Mouse (Mus musculus) spleen, adult 2 months (tissue): Measurements from ENCODE around the gene Rgl2. TPM values are rescaled to one million over a fixed set of nuclear protein-coding genes. Genes with fewer than 3 reads are reported as not detected.

Experiments
- DNase-seq, 2 experiments: peaks; one replicate each; pipeline versions ENCODE4 v3.0.0 to v3.0.0-alpha.2; 2012 to 2021; ENCODE audit warnings: low spot score in 2 of 2, low read depth in 1 of 2
- H3K27ac ChIP-seq: fragments of 200-500 bp; 2 replicates; pipeline ENCODE4 v1.5.1; 2012; ENCODE audit warnings: low read length, inconsistent platforms; ENCODE audit not compliant: insufficient read depth
- H3K27me3 ChIP-seq: fragments of 200-500 bp; 2 replicates; pipeline ENCODE4 v1.6.1; 2012; ENCODE audit warnings: mild to moderate bottlenecking, moderate library complexity, low read length, inconsistent platforms; ENCODE audit not compliant: control insufficient read depth, insufficient read depth
- H3K36me3 ChIP-seq: fragments of 200-500 bp; 2 replicates; pipeline ENCODE4 v1.6.1; 2012; ENCODE audit warnings: mild to moderate bottlenecking, low read length, inconsistent platforms; ENCODE audit not compliant: control insufficient read depth, insufficient read depth
- H3K4me1 ChIP-seq: fragments of 200-500 bp; 2 replicates; pipeline ENCODE4 v1.6.1; 2011; ENCODE audit warnings: inconsistent platforms; ENCODE audit not compliant: control insufficient read depth, insufficient read depth, insufficient read length
- H3K4me3 ChIP-seq: fragments of 200-500 bp; 2 replicates; pipeline ENCODE4 v1.5.1; 2011; ENCODE audit warnings: mild to moderate bottlenecking, inconsistent platforms; ENCODE audit not compliant: insufficient read depth, insufficient read length; ENCODE audit errors: extremely low read depth
- CTCF ChIP-seq: fragments of 200-500 bp; IDR thresholded peaks from 2 replicates; pipeline ENCODE4 v1.5.1; 2011; ENCODE audit warnings: mild to moderate bottlenecking, inconsistent platforms; ENCODE audit not compliant: insufficient read depth, insufficient read length, insufficient replicate concordance; ENCODE audit errors: extremely low read depth
- POLR2A ChIP-seq: fragments of 200-500 bp; IDR thresholded peaks from 2 replicates; pipeline ENCODE4 v1.6.1; 2011; ENCODE audit warnings: low read depth, low read length, inconsistent platforms
- WGBS: fragments of 180-500 bp; shearing (Covaris S2); methylation state at CpG from one replicate; pipeline ENCODE4 v1.1.7; 2018; 5-methylcytosine and 5-hydroxymethylcytosine counted together
- polyA plus RNA-seq: library from polyadenylated mRNA; depleted of rRNA; stranded (reverse); fragments of >200 nt; gene quantifications from 2 replicates; pipeline ENCODE4 v1.2.3, GENCODE M21; 2012

The Rgl2 gene
- polyA plus RNA-seq, 1 experiment, result 234 TPM

DNA sequence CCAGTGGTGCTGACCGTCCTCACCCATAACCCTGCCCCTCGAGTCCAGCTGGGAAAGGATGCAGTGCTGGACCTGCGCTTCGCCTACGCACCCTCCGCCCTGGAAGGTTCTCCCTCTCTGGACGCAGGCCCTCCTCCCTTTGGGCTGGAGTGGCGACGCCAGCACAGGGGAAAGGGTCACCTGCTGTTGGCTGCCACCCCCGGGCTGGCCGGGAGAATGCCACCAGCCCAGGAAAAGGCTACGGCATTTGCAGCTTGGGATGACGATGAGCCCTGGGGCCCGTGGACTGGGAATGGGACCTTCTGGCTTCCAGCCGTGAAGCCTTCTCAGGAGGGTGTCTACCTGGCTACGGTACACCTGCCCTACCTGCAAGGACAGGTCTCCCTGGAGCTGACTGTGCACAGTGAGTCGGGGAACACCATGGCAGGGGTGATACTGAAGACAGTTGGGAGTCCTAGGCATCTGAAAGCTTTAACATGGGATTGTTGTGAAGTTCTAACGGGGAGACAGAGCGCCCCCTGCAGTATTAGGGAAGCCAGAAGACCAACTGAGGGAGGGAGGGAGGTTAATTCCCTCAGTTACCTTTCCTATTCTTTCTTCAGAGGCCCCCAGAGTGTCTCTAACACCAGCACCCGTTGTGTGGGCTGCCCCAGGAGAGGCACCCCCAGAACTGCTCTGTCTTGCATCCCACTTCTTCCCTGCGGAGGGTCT lies 3.8 kb upstream of the Rgl2 start:
- H3K4me1 ChIP-seq, result peaks cover 2% of the 10 kb centered on the region; the same call in 1 of the 2 replicates
- peaks cover 32% of the 10 kb centered on the region for H3K36me3 ChIP-seq
- no peak for DNase-seq

DNA sequence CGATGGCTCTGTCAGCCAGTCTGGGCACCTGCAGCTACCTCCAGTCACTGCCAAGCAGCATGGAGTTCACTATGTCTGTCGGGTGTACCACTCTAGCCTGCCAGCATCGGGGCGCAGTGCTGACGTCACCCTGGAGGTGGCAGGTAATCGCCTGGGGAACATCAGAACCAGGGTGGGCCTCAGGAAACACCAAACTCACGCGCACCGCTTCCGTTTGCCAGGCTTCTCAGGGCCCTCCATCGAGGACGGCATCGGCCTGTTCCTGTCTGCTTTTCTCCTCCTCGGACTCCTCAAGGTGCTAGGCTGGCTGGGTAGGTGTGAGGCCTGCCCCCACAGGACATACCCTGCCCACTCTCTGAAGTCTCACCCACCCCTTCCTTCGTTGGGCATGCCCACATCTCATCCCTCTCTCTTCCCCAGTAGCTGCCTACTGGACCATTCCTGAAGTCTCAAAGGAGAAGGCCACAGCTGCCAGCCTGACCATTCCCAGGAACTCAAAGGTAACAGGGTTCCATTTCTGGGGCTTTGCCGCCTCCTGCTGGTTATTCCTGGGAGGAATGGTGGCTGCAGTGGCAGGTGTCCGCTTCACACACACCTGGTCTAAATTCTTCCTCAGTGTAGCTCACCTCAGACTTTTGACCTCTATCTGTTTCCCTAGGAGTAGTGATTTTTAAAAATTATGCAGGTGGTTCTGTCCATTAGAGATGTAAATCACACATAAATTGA lies 3.0 kb upstream of the Rgl2 start:
- H3K36me3 ChIP-seq, result peaks cover 30% of the 10 kb centered on the region
- H3K4me3 ChIP-seq, result no peak overlapping the region
- no peak for DNase-seq
- WGBS, result 89% methylated on average over 17 of the region's 17 CpGs
- H3K4me1 ChIP-seq, result peaks cover 4% of the 10 kb centered on the region; the same call in 1 of the 2 replicates
- no peaks in the 10 kb centered on the region for H3K27me3 ChIP-seq
- no peak overlapping the region for H3K27ac ChIP-seq
- TF ChIP-seq CTCF, result 0 out of 2 replicates have a peak, but pooled peaks have one; percentile 6
- TF ChIP-seq POLR2A, result no peak

More for the DNA sequence above, 3.8 kb upstream of the Rgl2 start:
- no peak for TF ChIP-seq POLR2A
- Histone ChIP-seq H3K27ac (no peak overlapping the region), H3K4me3 (no peak overlapping the region), H3K27me3 (no peaks in the 10 kb centered on the region)
- WGBS, result 94% methylated on average over 21 of the region's 21 CpGs

DNA sequence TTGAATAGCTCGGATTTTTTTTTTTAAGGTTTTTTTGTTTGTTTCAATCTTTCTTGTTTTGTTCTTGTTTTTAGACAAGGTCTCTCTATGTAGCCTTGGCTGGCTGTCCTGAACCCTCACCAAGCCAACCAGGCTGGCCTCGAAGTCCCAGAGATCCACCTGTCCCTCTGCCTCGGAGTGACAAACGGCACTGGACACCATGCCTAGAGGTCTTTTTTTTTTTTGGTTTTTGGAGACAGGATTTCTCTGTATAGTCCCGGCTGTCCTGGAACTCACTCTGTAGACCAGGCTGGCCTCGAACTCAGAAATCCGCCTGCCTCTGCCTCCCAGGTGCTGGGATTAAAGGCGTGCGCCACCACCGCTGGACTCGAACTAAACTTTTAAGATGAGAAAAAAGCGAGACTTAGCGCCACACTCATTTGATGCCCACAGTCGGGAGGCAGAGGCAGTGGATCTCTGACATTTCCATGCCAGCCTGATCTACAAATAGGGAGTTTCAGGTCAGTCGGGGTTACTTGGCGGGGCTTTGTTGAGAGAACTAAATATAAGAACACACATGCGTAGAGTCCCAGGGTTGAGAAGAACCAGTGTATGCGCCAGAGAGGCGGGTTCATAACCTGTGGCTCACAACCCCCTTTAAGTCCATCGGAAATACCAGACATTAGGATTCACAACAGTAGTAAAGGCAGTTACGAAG lies 944 bp upstream of the Rgl2 start:
- Histone ChIP-seq H3K36me3 (peaks cover 37% of the 10 kb centered on the region), H3K4me3 (no peak overlapping the region), H3K27ac (no peak overlapping the region), H3K27me3 (no peaks in the 10 kb centered on the region), H3K4me1 (peaks cover 4% of the 10 kb centered on the region; the same call in 1 of the 2 replicates)
- 74% methylated on average over 21 of the region's 21 CpGs for WGBS
- DNase-seq, result no peak
- TF ChIP-seq POLR2A (no peak), CTCF (no peak)

DNA sequence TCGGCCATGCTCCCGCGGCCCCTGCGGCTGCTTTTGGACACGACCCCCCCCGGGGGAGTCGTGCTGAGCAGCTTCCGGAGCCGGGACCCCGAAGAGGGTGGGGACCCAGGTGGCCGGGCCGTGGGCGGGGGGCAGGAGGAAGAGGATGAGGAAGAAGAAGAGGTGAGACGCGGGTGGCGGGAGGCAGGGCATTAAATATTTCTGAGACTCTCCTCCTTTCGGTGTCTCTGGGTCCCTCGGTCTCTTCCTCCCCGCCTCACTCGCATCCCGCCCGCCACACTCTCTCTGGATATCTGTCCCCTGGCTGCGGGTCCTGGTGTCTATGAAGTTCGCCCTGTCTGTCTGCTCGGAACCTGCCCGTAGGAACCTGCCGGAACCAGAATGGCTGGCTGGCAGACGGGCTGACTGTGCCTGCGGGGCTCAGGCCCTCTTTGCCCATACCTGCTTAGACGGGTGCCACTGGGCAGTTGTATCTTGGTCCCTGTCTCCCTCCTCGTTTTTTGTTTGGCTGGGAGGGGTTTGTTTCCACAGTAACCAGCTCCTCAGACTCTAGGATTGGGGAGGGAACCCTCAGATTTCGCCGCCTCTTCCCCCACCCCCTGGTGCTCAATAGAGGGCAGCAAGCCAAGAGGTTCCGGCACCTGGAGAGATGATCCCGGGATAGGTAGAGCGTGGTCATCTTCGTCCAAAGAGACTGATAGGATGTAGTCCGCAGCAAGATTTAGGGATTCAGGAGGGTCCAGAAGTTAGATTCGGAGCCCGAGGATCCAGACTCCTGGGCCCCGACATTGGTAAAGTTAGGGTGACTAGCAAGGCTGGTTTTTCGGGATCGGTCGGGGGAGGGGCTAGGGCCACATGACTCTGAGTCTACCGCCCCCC lies 1.2 kb downstream of the Rgl2 start:
- no peak for TF ChIP-seq CTCF
- TF ChIP-seq POLR2A, result no peak
- DNase-seq, result peak in 1 of 2 experiments; percentile 61
- Histone ChIP-seq H3K4me3 (peak overlapping the region; percentile 84), H3K4me1 (peaks cover 4% of the 10 kb centered on the region; the same call in 1 of the 2 replicates), H3K27me3 (no peaks in the 10 kb centered on the region), H3K36me3 (peaks cover 44% of the 10 kb centered on the region), H3K27ac (peak overlapping the region; percentile 98)
- WGBS, result under 1% methylated on average over 41 of the region's 45 CpGs

DNA sequence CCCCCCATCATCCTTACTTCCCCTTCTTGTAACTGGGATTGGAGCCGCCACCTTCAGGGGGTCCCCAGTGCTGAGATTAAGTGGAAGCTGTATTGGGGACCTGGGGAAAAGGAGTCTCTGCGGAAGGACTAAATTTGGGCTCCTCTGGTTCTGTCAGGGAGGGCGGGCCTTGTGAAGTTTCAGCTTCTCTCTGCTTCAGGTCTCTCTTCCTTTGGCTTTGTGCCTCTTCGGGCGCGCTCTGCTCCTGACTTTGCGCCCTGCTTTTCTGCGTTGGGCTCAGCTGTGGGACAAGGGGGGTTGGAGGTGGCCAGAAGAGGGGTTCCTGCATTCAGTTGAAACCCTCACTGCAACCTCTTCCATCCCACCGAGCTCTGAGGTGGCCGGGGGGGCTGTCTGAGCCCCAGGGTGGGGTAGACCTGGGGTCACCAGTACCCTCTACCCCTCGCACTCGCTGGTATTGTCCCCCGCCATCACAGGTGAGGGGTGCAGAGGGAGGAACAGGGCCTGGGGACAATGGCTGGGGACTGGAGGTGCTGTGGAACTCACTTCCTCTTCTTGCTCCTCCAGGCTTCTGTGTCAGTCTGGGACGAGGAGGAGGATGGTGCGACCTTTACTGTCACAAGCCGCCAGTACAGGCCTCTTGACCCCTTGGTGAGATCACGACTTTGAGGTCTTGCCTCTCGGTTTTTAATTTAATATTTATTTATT lies 2.0 kb downstream of the Rgl2 start:
- no peak for DNase-seq
- Histone ChIP-seq H3K4me1 (peaks cover 4% of the 10 kb centered on the region; the same call in 1 of the 2 replicates), H3K4me3 (peak overlapping the region; percentile 84), H3K27me3 (no peaks in the 10 kb centered on the region), H3K27ac (peak overlapping the region; percentile 98), H3K36me3 (peaks cover 40% of the 10 kb centered on the region)
- TF ChIP-seq POLR2A (no peak), CTCF (no peak)
- 29% methylated on average over 18 of the region's 18 CpGs for WGBS
